Mouse (Mus musculus) adrenal gland, postnatal 25 days (tissue): ENCODE data around the gene Zfp523. TPM values are rescaled to one million over a fixed set of nuclear protein-coding genes. Genes with fewer than 3 reads are reported as not detected.
"Not testable (repeated sequence)": the region's sequence is repeated elsewhere in the genome, so short reads cannot be mapped to it uniquely, and the experiment has no call there.

Source experiments
- DNase-seq: peaks from one replicate; pipeline ENCODE4 v3.0.0; 2021; ENCODE audit warnings: mixed read lengths
- total RNA-seq: library from RNA; stranded (reverse); gene quantifications from 2 replicates; pipeline ENCODE4 v1.2.3, GENCODE M21; 2021

Zfp523 gene
- total RNA-seq, 1 experiment from 2014 or later, result 45.5 TPM

DNA sequence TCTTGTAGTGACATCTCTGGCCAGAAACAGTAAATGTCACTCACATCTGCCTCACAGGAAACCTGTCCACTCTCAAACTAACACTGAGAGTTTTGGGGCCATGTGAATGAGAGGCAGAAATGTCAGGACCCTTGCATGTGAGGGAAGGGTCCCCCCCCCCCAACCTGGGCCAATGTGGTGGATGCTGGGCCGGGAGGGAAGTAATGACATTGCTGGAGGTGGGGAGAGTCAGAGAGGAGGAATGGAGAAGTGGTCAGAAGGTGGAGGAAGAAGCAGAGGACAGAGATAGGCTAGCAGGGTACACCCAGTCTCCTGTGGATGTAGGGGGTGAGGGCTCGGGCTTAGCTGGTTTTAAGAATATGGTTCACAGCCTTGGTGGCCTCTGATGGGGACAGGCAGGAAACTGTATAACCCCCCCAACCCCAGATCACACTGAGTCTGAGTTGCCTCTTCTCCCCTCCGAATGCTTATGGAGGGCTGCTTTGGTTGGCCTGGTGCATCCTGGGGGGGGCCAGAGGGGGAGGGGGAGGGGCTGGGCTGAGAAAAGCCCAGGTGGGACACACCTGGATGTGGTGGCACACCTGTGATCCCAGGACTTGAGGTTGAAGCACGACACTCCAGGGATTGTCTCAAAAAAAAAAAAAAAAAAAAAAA lies 32.7 kb downstream of the Zfp523 start:
- DNase-seq, result no peak

- DNase-seq, result no peak
Observed at GRCm38 (mm10) chr17:28211921-28212341, 35.0 kb downstream of the Zfp523 start.

GRCm38 (mm10) chr17:28212391-28212790 lies 35.5 kb downstream of the Zfp523 start:
- no peak for DNase-seq

DNA sequence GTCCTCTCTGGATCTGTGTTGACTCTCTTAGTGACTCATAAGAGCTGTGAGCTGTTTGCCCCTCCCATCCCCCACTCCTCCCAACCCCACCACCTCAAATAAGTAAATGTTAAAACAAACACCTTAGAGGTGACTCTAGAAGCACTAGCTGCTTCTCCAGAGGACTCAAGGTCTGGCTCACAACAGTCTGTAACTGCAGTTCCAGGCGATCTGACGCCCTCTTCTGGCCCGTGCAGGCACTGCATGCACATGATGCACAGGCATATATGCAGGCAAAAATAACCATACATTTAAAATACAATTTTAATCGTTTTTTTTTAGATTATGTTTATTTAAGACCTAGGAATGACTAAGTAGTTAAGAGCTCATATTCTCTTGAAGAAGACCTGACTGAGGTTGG lies 36.3 kb downstream of the Zfp523 start:
- no peak for DNase-seq

GRCm38 (mm10) chr17:28216791-28217190 lies 39.9 kb downstream of the Zfp523 start:
- no peak for DNase-seq

GRCm38 (mm10) chr17:28217721-28218649 lies 41.1 kb downstream of the Zfp523 start:
- no peak for DNase-seq

- DNase-seq, result not testable (repeated sequence)
Observed at GRCm38 (mm10) chr17:28222463-28222862, 45.5 kb downstream of the Zfp523 start.

DNA sequence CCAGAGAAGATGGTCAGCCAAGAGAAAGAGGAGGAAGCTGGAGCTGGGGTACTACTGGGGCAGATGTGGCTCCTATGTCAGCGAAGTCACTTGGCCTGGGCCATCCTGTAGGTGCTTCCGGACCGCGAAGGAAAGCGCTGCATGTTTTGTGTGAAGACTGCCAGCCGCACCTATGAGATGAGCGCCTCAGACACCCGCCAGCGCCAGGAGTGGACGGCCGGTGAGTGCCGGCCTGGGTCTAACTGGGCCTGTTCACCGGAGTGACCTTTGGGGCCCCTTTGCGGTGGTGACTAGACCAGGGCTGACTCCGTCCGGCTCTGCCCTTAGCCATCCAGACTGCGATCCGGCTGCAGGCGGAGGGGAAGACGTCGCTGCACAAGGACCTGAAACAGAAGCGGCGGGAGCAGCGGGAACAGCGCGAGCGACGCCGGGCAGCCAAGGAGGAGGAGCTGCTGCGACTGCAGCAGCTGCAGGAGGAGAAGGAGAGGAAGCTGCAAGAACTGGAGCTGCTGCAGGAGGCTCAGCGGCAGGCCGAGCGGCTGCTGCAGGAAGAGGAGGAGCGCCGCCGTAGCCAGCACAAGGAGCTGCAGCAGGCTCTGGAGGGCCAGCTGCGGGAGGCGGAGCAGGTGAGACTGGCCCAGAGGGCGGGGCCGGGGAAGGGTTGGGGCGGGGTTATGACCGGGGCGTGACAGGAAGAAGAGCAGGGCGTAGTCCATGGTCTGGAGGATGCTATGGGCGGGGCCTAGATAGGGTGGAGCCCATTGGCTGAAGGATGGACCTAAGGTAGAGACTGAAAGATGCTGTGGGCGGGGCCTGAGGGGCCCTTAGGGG lies 46.8 kb downstream of the Zfp523 start:
- DNase-seq, result peak; percentile 95

DNA sequence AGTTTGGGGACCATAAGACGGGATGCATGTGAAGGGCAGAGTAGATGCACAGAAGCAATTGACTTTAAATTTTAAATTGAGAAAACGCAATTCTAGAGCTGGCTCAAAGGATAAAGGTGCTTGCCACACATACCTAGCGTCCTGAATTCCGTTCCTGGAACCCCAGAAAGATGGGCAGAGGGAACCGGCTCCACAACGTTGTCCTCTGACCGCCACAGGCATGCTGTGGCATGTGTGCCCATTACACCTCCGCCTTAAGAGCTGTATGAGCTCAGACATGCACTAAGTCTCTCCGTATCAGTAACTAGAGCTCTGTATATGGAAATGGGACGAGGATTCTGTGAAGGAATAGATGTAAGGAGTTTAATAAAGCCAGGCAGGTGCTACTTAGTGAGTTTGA lies 47.7 kb downstream of the Zfp523 start:
- no peak for DNase-seq

DNA sequence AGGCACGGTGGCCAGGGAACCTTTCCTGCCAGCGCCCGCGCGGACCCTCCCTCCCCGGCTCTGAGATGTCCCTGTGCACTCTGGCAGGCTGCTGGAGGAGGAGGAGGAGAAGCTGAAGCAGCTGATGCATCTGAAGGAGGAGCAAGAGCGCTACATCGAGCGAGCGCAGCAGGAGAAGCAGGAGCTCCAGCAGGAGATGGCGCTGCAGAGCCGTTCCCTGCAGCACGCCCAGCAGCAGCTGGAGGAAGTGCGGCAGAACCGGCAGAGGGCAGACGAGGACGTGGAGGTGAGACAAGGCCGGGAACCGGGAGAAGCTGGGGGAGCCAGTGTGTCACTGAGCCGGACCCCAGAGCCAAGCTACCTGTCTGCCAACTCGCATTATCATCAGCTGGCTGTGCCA lies 49.1 kb downstream of the Zfp523 start:
- peak; percentile 92 for DNase-seq

DNA sequence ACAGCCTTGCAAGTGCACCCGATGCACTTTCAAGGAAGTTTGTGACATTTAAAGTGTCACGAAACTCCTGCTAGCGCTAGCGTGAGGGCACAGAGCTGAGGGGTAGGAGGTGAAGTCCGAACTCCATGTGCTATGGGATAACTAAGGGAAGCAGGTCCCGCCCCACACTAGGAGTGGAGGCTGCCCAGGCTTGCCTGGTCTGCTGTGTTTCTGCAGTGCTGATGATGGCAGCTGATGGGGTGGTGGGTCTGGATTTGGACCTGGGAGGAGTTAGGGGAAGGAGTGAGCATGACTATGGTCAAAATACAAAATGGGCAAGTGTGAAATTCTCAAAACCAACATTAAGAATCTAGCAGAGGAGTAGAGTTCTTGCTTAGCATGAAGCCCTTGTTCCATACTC lies 53.6 kb downstream of the Zfp523 start:
- no peak for DNase-seq

- DNase-seq, result no peak
Observed at GRCm38 (mm10) chr17:28231026-28231736, 54.3 kb downstream of the Zfp523 start.

DNA sequence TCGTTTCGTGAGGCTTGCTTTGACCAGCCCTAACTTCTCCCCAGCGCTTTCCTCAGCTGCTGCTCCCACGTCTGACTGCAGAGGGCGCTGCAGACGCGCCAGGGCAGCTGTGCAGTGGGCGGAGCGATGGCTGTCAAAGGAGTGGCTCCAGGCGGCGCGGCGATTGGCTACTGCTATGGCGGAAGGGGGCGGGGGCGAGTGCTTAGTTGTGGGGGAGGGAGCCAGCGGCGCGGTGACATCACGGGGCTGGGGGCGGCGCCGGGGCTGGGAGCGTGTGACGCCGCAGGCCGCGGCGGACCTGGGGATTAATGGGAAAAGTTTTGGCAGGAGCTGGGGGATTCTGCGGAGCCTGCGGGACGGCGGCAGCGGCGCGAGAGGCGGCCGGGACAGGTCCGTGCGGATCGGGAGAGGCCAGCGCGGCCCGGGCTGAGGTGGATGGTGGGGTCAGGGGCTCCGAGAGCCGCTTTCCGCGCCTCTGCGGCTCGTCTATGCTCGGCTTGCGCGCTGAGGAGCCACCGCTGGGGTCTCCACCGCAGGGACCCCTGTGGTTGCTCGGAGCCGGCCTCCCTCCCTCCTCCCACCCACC lies 55.6 kb downstream of the Zfp523 start, which contains the start of gene Ppard:
Gene Ppard (plus strand): TSS at position 226 of the 586 bp plus-strand sequence.
- DNase-seq, result peak; percentile 99

- peak; percentile 38 for DNase-seq
Observed at GRCm38 (mm10) chr17:28233091-28233731, 56.3 kb downstream of the Zfp523 start.

- DNase-seq, result no peak
Observed at GRCm38 (mm10) chr17:28234641-28235040, 57.7 kb downstream of the Zfp523 start.

DNA sequence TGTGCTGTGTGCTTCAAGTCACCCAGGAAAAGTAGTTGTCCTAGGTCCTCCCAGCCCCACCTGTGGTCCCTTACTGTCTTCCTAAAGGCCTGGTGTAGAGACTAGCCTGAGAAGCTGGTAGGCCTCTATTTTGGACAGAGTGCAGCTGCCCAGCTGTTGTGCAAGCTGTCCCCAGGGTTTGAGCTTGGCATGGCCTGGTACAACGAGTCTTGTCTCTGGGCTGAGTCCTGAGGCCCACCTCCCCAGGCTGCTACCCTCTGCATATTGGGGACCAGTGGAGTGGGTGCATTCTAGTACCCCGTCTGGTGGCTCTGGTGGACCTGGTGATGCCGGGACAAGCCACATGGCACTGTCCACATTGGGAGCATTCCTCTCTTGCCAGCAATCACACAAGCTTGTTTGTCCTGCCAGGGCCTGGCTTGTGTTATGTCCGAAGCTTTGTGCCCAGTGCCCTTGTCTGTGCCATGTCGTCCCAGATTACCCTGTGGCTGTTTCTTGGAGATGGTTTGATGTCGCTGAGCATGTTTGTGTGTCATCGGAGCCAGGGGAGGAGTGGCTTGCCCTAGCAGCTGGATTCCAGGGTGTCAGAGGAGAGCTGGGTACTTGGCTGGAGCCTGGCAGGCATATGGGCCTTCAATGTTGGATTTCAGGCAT lies 59.2 kb downstream of the Zfp523 start:
- DNase-seq, result peak; percentile 49

DNA sequence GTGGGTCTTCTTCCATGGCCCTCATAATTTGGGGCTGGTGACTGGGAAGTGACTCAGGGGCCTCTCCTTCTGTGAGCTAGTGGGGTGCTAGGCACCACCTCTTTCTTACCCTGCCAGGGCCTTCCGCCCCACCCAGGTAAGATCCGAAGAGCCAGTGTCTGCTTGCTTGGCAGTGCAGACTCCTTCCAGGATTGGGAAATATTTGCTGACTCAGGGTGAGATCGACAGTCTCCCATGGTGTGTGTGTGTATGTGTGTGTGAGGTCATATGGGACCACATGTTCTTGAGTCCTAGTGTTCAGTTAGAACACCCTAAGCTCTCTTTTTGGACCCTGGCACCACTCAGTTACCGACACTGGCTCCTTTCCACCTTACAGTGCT lies 59.7 kb downstream of the Zfp523 start:
- DNase-seq, result no peak

DNA sequence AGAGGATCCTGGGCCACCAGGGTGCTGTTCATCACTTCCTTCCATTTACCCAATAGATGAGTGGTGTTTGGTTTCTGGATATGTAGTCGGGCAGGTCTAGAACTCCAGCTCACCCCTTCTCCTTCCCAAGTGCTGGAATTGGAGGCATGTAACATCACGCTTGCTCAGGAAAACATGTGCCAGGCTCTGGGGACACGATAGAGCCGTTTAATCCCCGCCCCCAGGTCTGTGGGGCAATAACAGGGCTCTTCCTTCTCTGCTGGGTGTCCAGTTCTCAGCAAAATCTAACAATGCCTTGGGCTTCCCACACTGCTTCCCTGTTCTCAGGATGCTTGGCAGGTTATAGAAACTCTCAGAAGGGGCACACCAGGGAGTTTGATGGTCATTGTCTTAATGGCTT lies 60.4 kb downstream of the Zfp523 start:
- DNase-seq, result no peak

GRCm38 (mm10) chr17:28237874-28238273 lies 60.9 kb downstream of the Zfp523 start:
- DNase-seq, result no peak

GRCm38 (mm10) chr17:28240846-28241245 lies 63.9 kb downstream of the Zfp523 start:
- DNase-seq, result no peak
